Mouse (Mus musculus) midbrain, embryonic 15.5 days (tissue): ENCODE measurements at regions not wholly inside any gene's neighbourhood (a gene's known extent, or its start where the extent isn't known, plus 50 kb on each side); places are given as distances from the start of the nearest gene placed in this dataset.

Source experiments
- ATAC-seq: fragments of 200-750 bp; cut with Nextera tagmentation; replicated peaks from 2 replicates; pipeline ENCODE4 v1.8.0; 2017; ENCODE audit warnings: moderate TSS enrichment
- H3K27ac ChIP-seq: fragments of 300-500 bp; sonication (generic); 2 replicates; pipeline ENCODE4 v1.5.1; 2015; ENCODE audit warnings: mild to moderate bottlenecking, inconsistent platforms
- H3K27me3 ChIP-seq: fragments of 300-500 bp; sonication (generic); replicated peaks from 2 replicates; pipeline ENCODE4 v1.6.1; 2015; ENCODE audit warnings: inconsistent platforms
- H3K36me3 ChIP-seq: fragments of 300-500 bp; sonication (generic); replicated peaks from 2 replicates; pipeline ENCODE4 v1.6.1; 2015; ENCODE audit warnings: inconsistent platforms
- H3K4me1 ChIP-seq: fragments of 300-500 bp; sonication (generic); 2 replicates; pipeline ENCODE4 v1.6.1; 2015; ENCODE audit warnings: inconsistent platforms
- H3K4me2 ChIP-seq: fragments of 300-500 bp; sonication (generic); 2 replicates; pipeline ENCODE4 v1.6.1; 2015; ENCODE audit warnings: inconsistent platforms, mild to moderate bottlenecking, moderate library complexity
- H3K4me3 ChIP-seq: fragments of 300-500 bp; sonication (generic); 2 replicates; pipeline ENCODE4 v1.5.1; 2015; ENCODE audit warnings: mild to moderate bottlenecking, inconsistent platforms
- H3K9ac ChIP-seq: fragments of 300-500 bp; sonication (generic); 2 replicates; pipeline ENCODE4 v1.6.1; 2015; ENCODE audit warnings: mild to moderate bottlenecking, inconsistent platforms
- H3K9me3 ChIP-seq: fragments of 300-500 bp; sonication (generic); 2 replicates; pipeline ENCODE4 v1.6.1; 2016; ENCODE audit warnings: inconsistent platforms
- WGBS: fragments of 180-500 bp; shearing (Covaris S2); methylation state at CpG from one replicate; pipeline ENCODE4 v1.1.7; 2015; ENCODE audit warnings: mixed read lengths; 5-methylcytosine and 5-hydroxymethylcytosine counted together

- H3K9me3 ChIP-seq, result no peaks in the 10 kb centered on the region
- H3K9ac ChIP-seq, result no peak overlapping the region
- H3K4me2 ChIP-seq, result no peak overlapping the region
- H3K4me3 ChIP-seq, result no peak overlapping the region
- H3K27me3 ChIP-seq, result no peaks in the 10 kb centered on the region
- H3K27ac ChIP-seq, result no peak overlapping the region
- no peaks in the 10 kb centered on the region for H3K36me3 ChIP-seq
- WGBS, result 85% methylated on average over 10 of the region's 10 CpGs
- no peaks in the 10 kb centered on the region for H3K4me1 ChIP-seq
- ATAC-seq, result no peak
Measured at GRCm38 (mm10) chr10:118739849-118740481, 130.0 kb downstream of the Dyrk2 start.

- 91% methylated on average over 9 of the region's 9 CpGs for WGBS
Measured at GRCm38 (mm10) chr10:118743831-118744230, 126.2 kb downstream of the Dyrk2 start.

GRCm38 (mm10) chr10:118746719-118747395 lies 123.2 kb downstream of the Dyrk2 start:
- peaks cover 9% of the 10 kb centered on the region for H3K4me1 ChIP-seq
- no peaks in the 10 kb centered on the region for H3K36me3 ChIP-seq
- no peaks in the 10 kb centered on the region for H3K9me3 ChIP-seq
- H3K4me3 ChIP-seq, result no peak overlapping the region
- H3K27me3 ChIP-seq, result no peaks in the 10 kb centered on the region
- 54% methylated on average over 4 of the region's 4 CpGs for WGBS
- no peak for ATAC-seq
- H3K9ac ChIP-seq, result no peak overlapping the region
- no peak overlapping the region for H3K4me2 ChIP-seq
- no peak overlapping the region; the same call in 1 of the 2 replicates for H3K27ac ChIP-seq

More at GRCm38 (mm10) chr10:118743831-118744230, 126.2 kb downstream of the Dyrk2 start:
- Histone ChIP-seq H3K9ac (no peak overlapping the region), H3K27me3 (no peaks in the 10 kb centered on the region), H3K9me3 (no peaks in the 10 kb centered on the region), H3K4me1 (peaks cover 9% of the 10 kb centered on the region), H3K4me2 (no peak overlapping the region), H3K4me3 (no peak overlapping the region), H3K36me3 (no peaks in the 10 kb centered on the region), H3K27ac (no peak overlapping the region)
- no peak for ATAC-seq

- Histone ChIP-seq H3K27ac (no peak overlapping the region), H3K4me1 (peaks cover 9% of the 10 kb centered on the region), H3K36me3 (no peaks in the 10 kb centered on the region), H3K4me2 (no peak overlapping the region), H3K4me3 (no peak overlapping the region), H3K9me3 (no peaks in the 10 kb centered on the region), H3K27me3 (no peaks in the 10 kb centered on the region), H3K9ac (no peak overlapping the region)
- WGBS, result 91% methylated on average over 1 of the region's 1 CpGs
- ATAC-seq, result no peak
Measured at GRCm38 (mm10) chr10:118749039-118749438, 121.0 kb downstream of the Dyrk2 start.

GRCm38 (mm10) chr10:118749756-118750155 lies 120.3 kb downstream of the Dyrk2 start:
- H3K36me3 ChIP-seq, result no peaks in the 10 kb centered on the region
- ATAC-seq, result no peak
- no peak overlapping the region for H3K4me3 ChIP-seq
- WGBS, result 59% methylated on average over 6 of the region's 6 CpGs
- H3K9me3 ChIP-seq, result no peaks in the 10 kb centered on the region
- no peak overlapping the region for H3K4me2 ChIP-seq
- peaks cover 9% of the 10 kb centered on the region for H3K4me1 ChIP-seq
- H3K27ac ChIP-seq, result no peak overlapping the region
- no peaks in the 10 kb centered on the region for H3K27me3 ChIP-seq
- no peak overlapping the region for H3K9ac ChIP-seq

- 80% methylated on average over 2 of the region's 2 CpGs for WGBS
- Histone ChIP-seq H3K27ac (no peak overlapping the region), H3K9me3 (no peaks in the 10 kb centered on the region), H3K36me3 (no peaks in the 10 kb centered on the region), H3K9ac (no peak overlapping the region), H3K4me3 (no peak overlapping the region), H3K4me1 (peaks cover 9% of the 10 kb centered on the region), H3K4me2 (no peak overlapping the region), H3K27me3 (no peaks in the 10 kb centered on the region)
- no peak for ATAC-seq
Measured at GRCm38 (mm10) chr10:118751110-118751509, 118.9 kb downstream of the Dyrk2 start.

GRCm38 (mm10) chr10:118753061-118753775 lies 116.8 kb downstream of the Dyrk2 start:
- 84% methylated on average over 5 of the region's 5 CpGs for WGBS
- H3K4me2 ChIP-seq, result no peak overlapping the region
- H3K27me3 ChIP-seq, result no peaks in the 10 kb centered on the region
- H3K9ac ChIP-seq, result no peak overlapping the region
- H3K27ac ChIP-seq, result no peak overlapping the region
- no peaks in the 10 kb centered on the region for H3K36me3 ChIP-seq
- no peaks in the 10 kb centered on the region for H3K4me1 ChIP-seq
- no peak overlapping the region for H3K4me3 ChIP-seq
- H3K9me3 ChIP-seq, result no peaks in the 10 kb centered on the region
- ATAC-seq, result no peak

- Histone ChIP-seq H3K9me3 (no peaks in the 10 kb centered on the region), H3K4me3 (no peak overlapping the region), H3K4me2 (no peak overlapping the region), H3K27ac (no peak overlapping the region), H3K4me1 (no peaks in the 10 kb centered on the region), H3K36me3 (no peaks in the 10 kb centered on the region), H3K27me3 (no peaks in the 10 kb centered on the region), H3K9ac (no peak overlapping the region)
- ATAC-seq, result no peak
- 71% methylated on average over 13 of the region's 13 CpGs for WGBS
Measured at GRCm38 (mm10) chr10:118754791-118755190, 115.2 kb downstream of the Dyrk2 start.

GRCm38 (mm10) chr10:118758825-118759471 lies 111.1 kb downstream of the Dyrk2 start:
- no peak overlapping the region for H3K27ac ChIP-seq
- H3K4me3 ChIP-seq, result no peak overlapping the region
- no peaks in the 10 kb centered on the region for H3K9me3 ChIP-seq
- no peak overlapping the region for H3K4me2 ChIP-seq
- H3K36me3 ChIP-seq, result no peaks in the 10 kb centered on the region
- no peaks in the 10 kb centered on the region for H3K4me1 ChIP-seq
- H3K9ac ChIP-seq, result no peak overlapping the region
- WGBS, result 68% methylated on average over 18 of the region's 18 CpGs
- ATAC-seq, result peak; percentile 63
- H3K27me3 ChIP-seq, result no peaks in the 10 kb centered on the region

GRCm38 (mm10) chr10:118760441-118760840 lies 109.6 kb downstream of the Dyrk2 start:
- Histone ChIP-seq H3K4me3 (no peak overlapping the region), H3K9ac (no peak overlapping the region), H3K4me2 (no peak overlapping the region), H3K4me1 (no peaks in the 10 kb centered on the region), H3K9me3 (no peaks in the 10 kb centered on the region), H3K27ac (no peak overlapping the region), H3K27me3 (no peaks in the 10 kb centered on the region), H3K36me3 (no peaks in the 10 kb centered on the region)
- WGBS, result 44% methylated on average over 8 of the region's 8 CpGs
- ATAC-seq, result no peak

- Histone ChIP-seq H3K27me3 (no peaks in the 10 kb centered on the region), H3K9me3 (no peaks in the 10 kb centered on the region), H3K27ac (no peak overlapping the region), H3K4me2 (no peak overlapping the region), H3K36me3 (no peaks in the 10 kb centered on the region), H3K4me1 (no peaks in the 10 kb centered on the region), H3K4me3 (no peak overlapping the region), H3K9ac (no peak overlapping the region)
- no peak for ATAC-seq
- 79% methylated on average over 10 of the region's 10 CpGs for WGBS
Measured at GRCm38 (mm10) chr10:118761101-118761868, 108.7 kb downstream of the Dyrk2 start.

- WGBS, result 95% methylated on average over 9 of the region's 9 CpGs
- Histone ChIP-seq H3K27me3 (no peaks in the 10 kb centered on the region), H3K27ac (no peak overlapping the region), H3K4me2 (no peak overlapping the region), H3K9me3 (no peaks in the 10 kb centered on the region), H3K36me3 (no peaks in the 10 kb centered on the region), H3K4me1 (no peaks in the 10 kb centered on the region), H3K4me3 (no peak overlapping the region), H3K9ac (no peak overlapping the region)
- ATAC-seq, result no peak
Measured at GRCm38 (mm10) chr10:118765051-118765450, 105.0 kb downstream of the Dyrk2 start.
